Mouse (Mus musculus) ovary, adult 18-20 months (tissue): ENCODE data around the gene Cdon.
A peak's percentile ranks its signal among the peaks of the same experiment; 100 is the strongest.

Experiments used
- DNase-seq: peaks from one replicate; pipeline ENCODE4 v3.0.0; 2022; ENCODE audit warnings: low spot score, mixed read lengths

Gene Cdon

GRCm38 (mm10) chr9:35438286-35439061, 17.5 kb downstream of the Cdon start:
- no peak for DNase-seq

- DNase-seq = no peak
These were observed 18.1 kb downstream of the Cdon start for GRCm38 (mm10) chr9:35439062-35439442.

- no peak for DNase-seq
These were observed 18.8 kb downstream of the Cdon start for GRCm38 (mm10) chr9:35439754-35440153.

- DNase-seq = no peak
These were observed 21.5 kb downstream of the Cdon start for GRCm38 (mm10) chr9:35442476-35442875.

- no peak for DNase-seq
These were observed 22.9 kb downstream of the Cdon start for GRCm38 (mm10) chr9:35443618-35444511.

- DNase-seq = no peak
These were observed 23.6 kb downstream of the Cdon start for GRCm38 (mm10) chr9:35444512-35444886.

GRCm38 (mm10) chr9:35446916-35447315, 26.0 kb downstream of the Cdon start:
- no peak for DNase-seq

- DNase-seq = no peak
These were observed 32.4 kb downstream of the Cdon start for GRCm38 (mm10) chr9:35453311-35453710.

GRCm38 (mm10) chr9:35459594-35459993, 38.7 kb downstream of the Cdon start:
- no peak for DNase-seq

GRCm38 (mm10) chr9:35467264-35467817, 46.4 kb downstream of the Cdon start:
- DNase-seq = peak; percentile 38

- DNase-seq = no peak
These were observed 48.0 kb downstream of the Cdon start for GRCm38 (mm10) chr9:35468913-35469312.

- DNase-seq = no peak
These were observed 53.3 kb downstream of the Cdon start for GRCm38 (mm10) chr9:35474104-35474724.

- no peak for DNase-seq
These were observed 54.5 kb downstream of the Cdon start for GRCm38 (mm10) chr9:35475394-35475793.

GRCm38 (mm10) chr9:35479456-35479855, 58.5 kb downstream of the Cdon start:
- no peak for DNase-seq

GRCm38 (mm10) chr9:35482014-35482898, 61.3 kb downstream of the Cdon start:
- DNase-seq = no peak

- no peak for DNase-seq
These were observed 63.0 kb downstream of the Cdon start for GRCm38 (mm10) chr9:35483949-35484348.

GRCm38 (mm10) chr9:35486616-35487015, 65.7 kb downstream of the Cdon start:
- DNase-seq = no peak

- no peak for DNase-seq
These were observed 67.6 kb downstream of the Cdon start for GRCm38 (mm10) chr9:35488496-35488895.

GRCm38 (mm10) chr9:35491109-35491866, 70.4 kb downstream of the Cdon start:
- no peak for DNase-seq

GRCm38 (mm10) chr9:35493033-35493732, 72.3 kb downstream of the Cdon start:
- no peak for DNase-seq
